Mouse (Mus musculus): ENCODE results near the gene Il3ra.

GRCm38 (mm10) chr14:14355360-14355646 lies 9.2 kb downstream of the Il3ra start:
- TF ChIP-seq CTCF (IDR thresholded peaks at IDR 0.05; ENCODE audit: borderline replicate concordance, insufficient read depth, low read length) (no peak), POLR2A (IDR thresholded peaks at IDR 0.05; ENCODE audit: low read depth, low read length) (no peak)

All from embryonic fibroblast, embryonic 13.5 days (primary cell).